Mouse (Mus musculus) midbrain, embryonic 16.5 days (tissue): ENCODE data around the gene Bcl2l10. TPM values are rescaled to one million over a fixed set of nuclear protein-coding genes. Genes with fewer than 3 reads are reported as not detected.

Source experiments
- ATAC-seq: fragments of 200-750 bp; cut with Nextera tagmentation; 2 replicates; pipeline ENCODE4 v1.8.0; 2017; ENCODE audit warnings: moderate TSS enrichment
- H3K27ac ChIP-seq: fragments of 300-500 bp; sonication (generic); 2 replicates; pipeline ENCODE4 v1.5.1; 2014; ENCODE audit warnings: mild to moderate bottlenecking, low read length, mixed read lengths
- H3K27me3 ChIP-seq: fragments of 300-500 bp; sonication (generic); 2 replicates; pipeline ENCODE4 v1.6.1; 2014; ENCODE audit warnings: low read depth, low read length, mixed read lengths; ENCODE audit not compliant: control insufficient read depth, insufficient read depth
- H3K36me3 ChIP-seq: fragments of 300-500 bp; sonication (generic); 2 replicates; pipeline ENCODE4 v1.6.1; 2014; ENCODE audit warnings: mild to moderate bottlenecking, low read length, moderate library complexity, mixed read lengths; ENCODE audit not compliant: control insufficient read depth, insufficient read depth
- H3K4me1 ChIP-seq: fragments of 300-500 bp; sonication (generic); 2 replicates; pipeline ENCODE4 v1.6.1; 2014; ENCODE audit warnings: mild to moderate bottlenecking, low read length, mixed read lengths; ENCODE audit not compliant: control insufficient read depth, insufficient read depth
- H3K4me2 ChIP-seq: fragments of 300-500 bp; sonication (generic); 2 replicates; pipeline ENCODE4 v1.6.1; 2014; ENCODE audit warnings: mild to moderate bottlenecking, low read length, mixed read lengths
- H3K4me3 ChIP-seq: fragments of 300-500 bp; sonication (generic); 2 replicates; pipeline ENCODE4 v1.5.1; 2014; ENCODE audit warnings: low read depth, mild to moderate bottlenecking, low read length, moderate library complexity, mixed read lengths
- H3K9ac ChIP-seq: fragments of 300-500 bp; sonication (generic); 2 replicates; pipeline ENCODE4 v1.6.1; 2014; ENCODE audit warnings: low read depth, low read length, mixed read lengths
- H3K9me3 ChIP-seq: fragments of 300-500 bp; sonication (generic); replicated peaks from 2 replicates; pipeline ENCODE4 v1.6.1; 2014; ENCODE audit warnings: mild to moderate bottlenecking, low read length, mixed read lengths; ENCODE audit not compliant: control insufficient read depth, poor library complexity, severe bottlenecking
- WGBS: fragments of 180-500 bp; shearing (Covaris S2); extraction: QIAGEN DNeasy Blood & Tissue Kit; methylation state at CpG from one replicate; pipeline ENCODE4 v1.1.7; 2014; 5-methylcytosine and 5-hydroxymethylcytosine counted together
- polyA plus RNA-seq: library from polyadenylated mRNA; unstranded; fragments of >200 nt; fragmentation: Nextera tagmentation; extraction: Ambion mirVana; gene quantifications from 2 replicates; pipeline ENCODE4 v1.2.1, GENCODE M21; 2015

Gene Bcl2l10
- polyA plus RNA-seq, 1 experiment from 2014 or later: not detected

DNA sequence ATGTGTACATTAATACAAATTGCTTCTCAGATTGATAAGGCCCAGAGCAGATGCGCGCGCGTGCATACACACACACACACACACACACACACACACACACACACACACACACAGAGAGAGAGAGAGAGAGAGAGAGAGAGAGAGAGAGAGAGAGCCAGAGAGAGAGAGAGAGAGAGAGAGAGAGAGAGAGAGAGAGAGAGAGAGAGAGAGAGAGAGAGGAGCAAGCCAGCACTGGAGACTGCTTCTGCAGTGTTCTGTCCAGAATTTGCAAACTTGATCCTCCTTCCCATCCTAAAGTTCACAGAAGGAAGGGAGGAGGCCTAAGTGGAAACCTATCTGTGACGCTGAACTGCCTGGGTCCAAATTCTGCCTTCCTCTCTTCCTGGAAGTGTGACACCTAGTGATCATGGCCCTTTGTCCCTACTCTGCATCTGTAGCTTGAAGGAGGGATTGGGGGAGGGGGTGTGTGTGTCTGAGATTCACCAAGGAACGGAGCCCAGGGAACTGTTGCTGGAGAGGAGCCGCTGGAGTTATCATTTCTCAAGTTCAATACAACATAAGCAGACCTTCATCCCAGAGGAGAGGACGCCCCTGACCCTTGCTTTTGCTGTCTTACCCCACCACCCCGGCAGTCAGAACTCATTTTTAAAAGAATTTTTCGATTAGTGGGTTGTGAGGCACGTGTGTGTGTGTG lies 34.3 kb upstream of the Bcl2l10 start:
- peak overlapping the region; percentile 78 for H3K4me2 ChIP-seq
- H3K36me3 ChIP-seq: no peaks in the 10 kb centered on the region
- peak overlapping the region; percentile 82 for H3K4me3 ChIP-seq
- H3K27me3 ChIP-seq: no peaks in the 10 kb centered on the region
- H3K9ac ChIP-seq: peak overlapping the region; percentile 90
- H3K9me3 ChIP-seq: no peaks in the 10 kb centered on the region
- H3K27ac ChIP-seq: peak overlapping the region; percentile 90
- H3K4me1 ChIP-seq: peaks cover 17% of the 10 kb centered on the region
- 24% methylated on average over 11 of the region's 11 CpGs for WGBS
- ATAC-seq: peak; percentile 30

DNA sequence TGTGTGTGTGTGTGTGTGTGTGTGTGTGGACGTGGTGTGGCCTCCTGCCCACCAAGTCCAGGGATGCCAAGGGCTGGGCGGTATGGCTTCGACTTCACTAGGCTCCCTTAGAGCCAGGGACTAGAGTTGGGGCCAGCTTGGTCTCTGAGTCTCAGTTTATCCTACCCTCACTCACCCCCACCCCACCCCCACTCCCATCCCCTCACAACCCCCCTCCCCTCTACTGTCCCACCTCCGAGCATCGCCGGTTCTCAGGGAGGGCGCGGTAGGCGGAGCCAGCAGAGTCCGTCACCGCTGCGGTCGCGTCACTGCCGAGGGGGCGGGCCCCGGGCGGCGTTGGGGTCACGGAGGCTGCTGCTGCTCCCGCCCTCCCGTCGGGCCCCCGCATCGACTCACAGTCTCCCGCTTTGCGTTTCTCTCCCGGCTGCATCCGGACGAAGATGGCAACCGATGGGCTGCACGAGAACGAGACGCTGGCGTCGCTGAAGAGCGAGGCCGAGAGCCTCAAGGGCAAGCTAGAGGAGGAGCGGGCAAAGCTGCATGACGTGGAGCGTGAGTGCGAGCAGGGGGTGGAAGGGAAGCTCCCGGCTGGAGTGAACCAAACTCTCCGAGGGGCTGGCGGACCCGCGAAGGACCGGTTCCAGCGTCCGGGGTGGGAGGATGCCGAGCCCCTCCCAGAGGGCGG lies 33.6 kb upstream of the Bcl2l10 start:
- no peaks in the 10 kb centered on the region for H3K27me3 ChIP-seq
- H3K4me3 ChIP-seq: peak overlapping the region; percentile 82
- H3K9ac ChIP-seq: peak overlapping the region; percentile 90
- no peaks in the 10 kb centered on the region for H3K36me3 ChIP-seq
- H3K4me1 ChIP-seq: peaks cover 20% of the 10 kb centered on the region
- H3K4me2 ChIP-seq: peak overlapping the region; percentile 78
- peak overlapping the region; percentile 90 for H3K27ac ChIP-seq
- H3K9me3 ChIP-seq: no peaks in the 10 kb centered on the region
- WGBS: 1% methylated on average over 45 of the region's 52 CpGs
- ATAC-seq: peak; percentile 88

DNA sequence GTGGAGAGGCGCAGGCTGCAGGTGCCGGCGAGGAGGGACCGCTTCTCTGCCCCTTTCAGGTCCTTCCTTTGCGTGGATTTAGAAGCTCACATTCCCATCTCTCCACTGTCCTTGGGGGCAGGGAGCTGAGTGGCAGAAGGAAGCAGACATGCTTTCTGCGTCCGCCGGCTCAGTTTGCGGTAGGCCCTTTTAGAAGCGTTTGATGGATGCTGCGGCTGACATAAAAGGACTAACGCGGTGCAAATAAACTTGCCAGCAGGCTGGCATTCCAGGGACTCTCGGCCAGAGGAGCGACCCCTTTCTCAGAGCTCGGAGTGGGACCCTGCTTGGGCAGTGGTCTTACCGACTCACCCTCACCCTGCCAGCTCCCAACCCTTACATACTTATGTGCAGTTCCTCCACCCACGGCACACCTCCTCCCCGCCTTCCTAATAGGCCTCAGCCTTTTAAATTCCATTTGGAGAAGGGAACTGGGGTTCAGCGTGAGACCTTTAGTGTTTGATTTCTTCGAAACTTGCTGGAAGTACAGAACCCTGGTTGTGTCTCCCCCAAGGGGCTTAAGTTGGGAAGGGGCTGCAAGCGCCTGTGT lies 32.9 kb upstream of the Bcl2l10 start:
- peak; percentile 63; the same call in 1 of the 2 replicates for ATAC-seq
- Histone ChIP-seq H3K36me3 (no peaks in the 10 kb centered on the region), H3K9me3 (no peaks in the 10 kb centered on the region), H3K9ac (peak overlapping the region; percentile 90), H3K27ac (peak overlapping the region; percentile 90), H3K4me3 (peak overlapping the region; percentile 82), H3K4me1 (peaks cover 24% of the 10 kb centered on the region), H3K27me3 (no peaks in the 10 kb centered on the region), H3K4me2 (peak overlapping the region; percentile 78)
- 2% methylated on average over 22 of the region's 22 CpGs for WGBS

DNA sequence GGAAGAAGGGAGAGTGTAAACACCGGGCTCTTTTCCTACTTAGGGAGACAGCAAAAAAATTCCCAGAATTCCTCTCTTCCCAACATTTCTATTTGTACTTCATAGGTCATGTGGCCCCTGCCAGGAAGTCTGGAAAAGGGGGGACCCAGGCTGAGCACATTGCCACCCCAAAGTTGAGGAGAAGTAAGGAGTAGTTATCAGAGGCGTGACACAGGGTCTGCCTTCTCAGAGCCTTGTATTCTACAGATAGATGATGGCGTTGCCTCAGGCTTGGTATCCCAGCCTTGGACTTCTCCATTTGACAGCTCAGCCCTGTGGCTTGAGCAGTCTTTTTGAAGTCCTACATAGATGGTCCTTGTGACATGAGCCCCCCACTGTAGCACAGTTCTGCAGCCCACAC lies 32.3 kb upstream of the Bcl2l10 start:
- Histone ChIP-seq H3K36me3 (no peaks in the 10 kb centered on the region), H3K4me2 (peak overlapping the region; percentile 78), H3K27ac (no peak overlapping the region), H3K27me3 (no peaks in the 10 kb centered on the region), H3K4me1 (peaks cover 24% of the 10 kb centered on the region), H3K9me3 (no peaks in the 10 kb centered on the region), H3K4me3 (peak overlapping the region; percentile 82), H3K9ac (peak overlapping the region; percentile 90; the same call in 1 of the 2 replicates)
- no peak for ATAC-seq
- 74% methylated on average over 3 of the region's 3 CpGs for WGBS

DNA sequence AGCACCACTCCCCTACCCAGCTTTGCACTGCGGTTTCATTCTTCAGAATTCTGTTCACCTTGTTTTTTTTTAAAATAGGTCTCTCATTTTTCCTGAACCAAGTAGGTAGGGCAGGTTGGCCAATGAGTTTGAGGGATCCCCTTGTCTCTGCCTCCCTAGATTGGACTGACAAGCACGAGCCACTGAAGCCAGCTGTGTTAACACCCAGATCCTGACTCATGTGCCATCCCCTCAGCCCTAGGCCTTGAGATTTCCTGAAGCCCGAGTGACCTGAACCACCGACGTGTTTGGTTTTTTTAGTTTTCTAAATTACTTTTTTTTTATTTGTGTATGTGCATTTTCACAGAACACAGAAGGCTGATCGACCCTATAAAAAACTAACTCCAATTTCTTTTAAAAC lies 30.8 kb upstream of the Bcl2l10 start:
- no peaks in the 10 kb centered on the region for H3K27me3 ChIP-seq
- no peak for ATAC-seq
- no peak overlapping the region for H3K27ac ChIP-seq
- no peak overlapping the region for H3K9ac ChIP-seq
- no peaks in the 10 kb centered on the region for H3K9me3 ChIP-seq
- H3K36me3 ChIP-seq: no peaks in the 10 kb centered on the region
- WGBS: 94% methylated on average over 6 of the region's 6 CpGs
- no peak overlapping the region for H3K4me2 ChIP-seq
- peaks cover 24% of the 10 kb centered on the region for H3K4me1 ChIP-seq
- H3K4me3 ChIP-seq: no peak overlapping the region

DNA sequence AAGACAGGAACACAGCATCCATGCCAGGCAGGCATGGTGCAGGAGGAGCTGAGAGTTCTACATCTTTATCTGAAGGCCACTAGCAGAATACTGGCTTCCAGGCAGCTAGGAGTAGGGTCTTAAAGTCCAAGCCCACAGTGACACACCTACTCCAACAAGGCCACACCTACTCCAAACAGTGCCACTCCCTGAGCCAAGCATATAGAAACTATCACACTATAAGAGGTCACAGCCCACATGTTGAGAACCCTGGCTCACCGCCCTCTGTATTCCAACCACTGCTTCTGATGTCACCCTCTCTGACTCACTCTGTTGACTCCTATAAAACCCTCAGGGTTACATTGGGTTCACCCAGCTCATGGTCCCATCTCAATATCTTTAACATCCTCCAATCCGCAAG lies 29.4 kb upstream of the Bcl2l10 start:
- 100% methylated on average over 2 of the region's 2 CpGs for WGBS
- H3K4me2 ChIP-seq: no peak overlapping the region

DNA sequence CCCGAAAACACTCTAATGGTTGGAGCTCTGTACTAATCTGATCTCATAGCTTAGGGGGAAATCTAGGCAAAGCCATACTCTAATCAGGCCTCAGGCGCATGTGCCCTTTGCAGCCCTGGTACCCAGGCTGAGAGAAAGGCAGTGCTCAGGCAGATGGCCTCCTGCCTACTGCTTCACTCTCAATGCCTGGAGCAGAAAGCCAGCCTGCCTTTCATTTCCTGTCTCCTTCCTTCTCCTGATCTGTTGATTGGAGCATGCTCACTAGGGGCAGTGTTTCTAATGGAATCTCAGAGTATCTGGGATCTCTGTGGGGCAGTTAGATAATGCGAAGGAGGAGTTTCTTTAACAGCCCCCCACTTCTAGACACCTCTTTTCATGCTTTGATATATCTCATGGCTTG lies 28.2 kb upstream of the Bcl2l10 start:
- no peak overlapping the region for H3K27ac ChIP-seq

More for the DNA sequence above, 29.4 kb upstream of the Bcl2l10 start:
- Histone ChIP-seq H3K27me3 (no peaks in the 10 kb centered on the region), H3K4me1 (peaks cover 24% of the 10 kb centered on the region), H3K9ac (no peak overlapping the region), H3K36me3 (no peaks in the 10 kb centered on the region), H3K9me3 (no peaks in the 10 kb centered on the region), H3K27ac (no peak overlapping the region), H3K4me3 (no peak overlapping the region)
- ATAC-seq: no peak

DNA sequence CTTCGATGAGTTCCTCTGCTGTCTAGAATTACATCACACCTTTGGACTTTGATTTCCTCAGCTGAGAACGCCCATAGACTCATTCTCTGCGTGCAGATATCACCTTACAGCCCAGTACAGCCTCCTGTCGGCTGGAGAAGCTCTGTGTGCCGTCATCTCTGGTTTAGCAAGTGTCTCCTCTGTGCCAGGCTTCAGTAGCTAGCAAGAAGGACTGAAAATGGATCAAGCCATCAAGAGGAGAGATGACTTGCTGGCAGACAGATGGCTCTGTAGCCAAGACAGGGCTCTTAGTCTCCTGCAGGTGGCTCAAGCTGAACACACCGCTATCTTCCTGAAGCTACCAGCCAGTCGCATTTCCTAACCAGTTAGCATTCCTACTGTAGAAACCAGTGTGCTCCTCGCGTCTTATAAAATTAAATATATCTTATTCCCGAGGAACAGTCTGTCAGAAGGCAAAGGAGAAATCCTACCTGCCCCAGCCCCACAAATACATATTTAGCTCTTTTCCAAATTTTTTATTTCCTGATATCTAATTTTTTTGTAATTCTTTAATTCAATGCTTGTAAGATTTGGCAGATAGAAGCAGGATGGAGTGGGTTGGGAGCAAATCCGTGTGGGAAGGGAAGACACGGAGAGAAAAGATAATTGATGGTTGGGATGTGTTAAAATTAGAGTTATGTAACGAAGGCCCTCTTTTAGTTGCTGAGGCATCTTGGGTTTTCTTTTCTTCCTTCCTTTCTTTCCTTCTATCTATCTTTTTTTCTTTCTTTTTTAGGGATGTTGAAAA lies 25.3 kb upstream of the Bcl2l10 start:
- ATAC-seq: no peak
- no peak overlapping the region for H3K27ac ChIP-seq
- H3K9ac ChIP-seq: no peak overlapping the region
- 87% methylated on average over 13 of the region's 13 CpGs for WGBS
- H3K4me2 ChIP-seq: no peak overlapping the region
- no peaks in the 10 kb centered on the region; the same call in 1 of the 2 replicates for H3K36me3 ChIP-seq
- no peaks in the 10 kb centered on the region for H3K9me3 ChIP-seq
- H3K4me3 ChIP-seq: no peak overlapping the region
- peaks cover 7% of the 10 kb centered on the region for H3K4me1 ChIP-seq
- H3K27me3 ChIP-seq: no peaks in the 10 kb centered on the region

More for the DNA sequence above, 28.2 kb upstream of the Bcl2l10 start:
- H3K9ac ChIP-seq: no peak overlapping the region
- H3K9me3 ChIP-seq: no peaks in the 10 kb centered on the region
- 74% methylated on average over 3 of the region's 3 CpGs for WGBS
- no peak overlapping the region for H3K4me2 ChIP-seq
- no peaks in the 10 kb centered on the region for H3K36me3 ChIP-seq
- peaks cover 21% of the 10 kb centered on the region for H3K4me1 ChIP-seq
- no peak overlapping the region for H3K4me3 ChIP-seq
- no peaks in the 10 kb centered on the region for H3K27me3 ChIP-seq
- ATAC-seq: no peak
